Mouse (Mus musculus) Muller cell, postnatal 12 days (primary cell): Measurements from ENCODE around the gene Clic1.
A peak's percentile ranks its signal among the peaks of the same experiment; 100 is the strongest.

Experiments
- DNase-seq: peaks from one replicate; pipeline ENCODE4 v3.0.0-alpha.2; 2015; ENCODE audit errors: inconsistent ontology term

The Clic1 gene

DNA sequence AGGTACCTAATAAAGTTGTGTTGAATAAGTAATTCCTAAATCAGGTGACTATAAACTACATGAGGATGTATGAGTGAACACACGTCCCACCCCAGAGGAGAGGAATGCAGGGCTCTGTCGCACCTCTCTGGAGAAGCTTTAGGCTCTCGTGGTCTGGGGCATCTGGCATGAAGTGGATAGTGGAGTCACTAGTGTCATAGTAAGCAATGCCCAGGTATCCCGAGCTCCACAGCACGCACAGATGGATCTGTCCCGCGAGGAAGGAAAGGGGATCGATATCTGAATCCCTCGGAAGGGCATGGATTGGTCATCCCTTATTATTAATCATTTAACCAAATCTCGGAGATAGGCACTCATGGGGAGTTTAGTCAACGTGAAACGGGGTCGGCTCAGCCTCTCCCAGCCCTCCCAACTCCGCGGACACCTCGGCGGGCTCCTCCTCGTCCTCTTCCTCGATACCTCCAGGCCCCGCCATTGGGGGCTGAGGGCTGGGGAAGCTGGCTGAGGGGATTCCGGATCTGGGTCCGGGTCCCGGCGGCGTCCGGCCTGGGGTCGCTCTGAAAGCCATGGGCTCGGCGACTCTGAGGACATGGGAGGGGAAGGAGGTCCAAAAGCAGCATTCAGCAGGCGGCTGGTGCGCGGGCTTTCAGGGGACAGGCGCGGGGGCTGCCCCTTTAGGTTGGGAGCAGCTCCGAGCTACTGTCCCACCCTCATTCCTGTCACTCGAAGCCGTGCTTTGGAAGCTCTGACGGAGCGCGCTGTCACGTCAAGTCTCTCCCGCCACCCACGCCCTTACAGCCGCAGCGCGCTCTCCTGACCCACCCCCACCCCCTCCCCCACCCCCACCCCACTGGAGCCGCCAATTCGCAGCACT lies 3.7 kb upstream of the Clic1 start:
- DNase-seq: no peak

DNA sequence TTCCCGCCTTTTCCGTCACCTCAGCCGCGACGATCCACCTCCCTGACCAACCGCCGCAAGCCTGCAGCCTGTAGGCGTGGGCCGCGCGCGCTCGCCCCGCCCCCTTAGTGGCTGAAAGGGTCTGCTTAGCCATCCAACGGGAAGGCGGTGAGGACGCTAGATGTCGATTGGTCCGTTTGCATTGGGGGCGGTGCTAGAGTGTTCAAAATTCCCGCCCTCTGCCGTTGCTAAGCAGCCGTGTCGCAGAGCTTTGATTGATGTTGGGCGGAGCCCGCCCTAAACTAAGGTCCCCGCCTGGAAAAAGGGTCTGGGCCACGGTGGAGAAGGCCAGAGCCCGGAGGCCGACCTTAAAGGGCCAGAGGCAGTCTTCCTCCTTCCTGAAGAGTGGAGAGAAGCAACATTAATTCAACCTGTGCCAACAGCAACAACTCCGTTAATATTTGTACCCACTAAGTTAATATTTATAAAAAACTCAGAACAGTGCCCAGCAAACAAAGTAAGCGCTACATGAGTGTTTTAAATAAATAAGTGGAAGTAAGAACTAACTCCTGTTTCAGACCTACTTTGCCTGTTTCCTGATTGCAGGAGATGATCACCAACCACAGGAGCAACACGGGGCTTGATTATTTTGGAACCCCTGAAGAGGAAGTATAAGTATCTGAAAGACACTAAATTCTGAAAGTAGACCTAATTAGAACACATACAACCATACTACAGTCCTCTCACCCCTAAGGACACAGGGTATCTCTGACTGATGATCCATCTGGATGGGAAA lies 2.9 kb upstream of the Clic1 start, which contains the start of gene Msh5:
Msh5 (minus strand) TSS at position 65 of the 775 bp plus-strand sequence.
- peak; percentile 100 for DNase-seq

DNA sequence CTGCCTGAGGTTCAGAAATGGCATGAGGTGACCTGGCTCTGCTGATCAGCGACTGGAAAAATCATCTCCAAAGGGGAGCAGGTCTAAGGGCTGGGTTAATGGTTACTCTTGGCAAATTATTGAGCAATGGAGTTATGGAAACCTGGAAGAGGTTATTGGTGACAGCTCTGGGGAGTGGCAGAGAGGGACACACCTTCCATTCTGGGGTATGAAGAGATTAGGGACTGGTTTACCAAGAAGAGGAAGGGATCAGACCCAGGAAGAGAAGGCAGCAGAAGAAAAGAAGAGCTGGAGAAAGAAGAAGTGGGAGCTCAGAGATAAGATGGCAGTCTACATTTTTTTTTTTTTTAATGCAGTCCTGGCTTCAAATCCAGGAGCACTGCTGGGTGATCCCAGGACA lies 2.1 kb upstream of the Clic1 start:
- DNase-seq: no peak

DNA sequence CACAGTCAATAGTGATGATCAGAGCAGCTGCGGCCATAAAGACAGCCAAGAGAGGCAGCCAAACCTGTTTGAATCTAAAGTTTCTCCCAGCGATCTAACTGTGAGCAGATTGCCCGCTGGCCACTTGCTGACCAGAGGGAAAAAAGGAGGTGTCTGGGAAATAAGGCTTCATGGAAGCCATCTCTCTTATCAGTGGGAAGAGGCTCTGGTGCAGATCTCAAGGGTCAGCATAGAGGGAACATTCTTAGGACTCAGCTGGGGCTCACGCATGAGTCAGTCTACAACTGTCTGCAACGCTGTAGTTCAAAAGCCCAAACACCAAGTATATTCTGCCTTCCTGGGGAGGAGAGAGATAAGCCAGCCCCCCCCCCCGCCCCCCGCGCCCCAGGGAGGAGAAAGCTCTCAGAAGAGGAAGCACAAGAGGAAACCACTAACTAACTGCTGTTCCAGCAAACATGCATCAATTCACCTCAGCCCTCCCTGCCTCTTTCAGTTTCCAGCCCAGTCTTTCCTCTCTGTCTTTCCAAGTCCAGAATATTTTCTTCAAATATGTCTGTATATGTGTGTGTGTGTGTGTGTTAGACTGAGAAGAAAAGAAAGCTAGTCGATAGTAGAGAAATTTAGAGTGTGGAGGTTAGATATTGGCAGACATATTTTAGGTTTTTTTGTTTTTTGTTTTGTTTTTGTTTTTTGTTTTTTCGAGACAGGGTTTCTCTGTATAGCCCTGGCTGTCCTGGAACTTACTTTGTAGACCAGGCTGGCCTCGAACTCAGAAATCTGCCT lies 1.4 kb upstream of the Clic1 start:
- no peak for DNase-seq

DNA sequence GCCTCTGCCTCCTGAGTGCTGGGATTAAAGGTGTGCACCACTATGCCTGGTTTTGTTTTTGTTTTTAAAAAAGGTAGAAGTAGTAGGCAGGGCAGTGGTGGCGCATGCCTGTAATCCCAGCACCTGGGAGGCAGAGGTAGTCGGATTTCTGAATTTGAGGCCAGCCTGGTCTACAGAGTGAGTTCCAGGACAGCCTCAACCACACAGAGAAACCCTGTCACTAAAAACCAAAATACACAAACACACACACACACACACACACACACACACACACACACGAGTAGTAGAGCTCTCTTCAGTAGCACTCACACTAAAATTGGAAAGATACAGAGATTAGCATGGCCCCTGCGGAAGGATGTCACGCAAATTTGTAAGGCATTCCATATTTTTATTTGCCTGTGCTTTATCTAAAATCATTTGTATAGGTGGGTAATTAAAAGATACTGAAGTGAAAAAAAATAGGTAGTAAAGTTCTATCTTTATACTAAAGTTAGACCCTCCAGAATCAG lies 780 bp upstream of the Clic1 start:
- no peak for DNase-seq

DNA sequence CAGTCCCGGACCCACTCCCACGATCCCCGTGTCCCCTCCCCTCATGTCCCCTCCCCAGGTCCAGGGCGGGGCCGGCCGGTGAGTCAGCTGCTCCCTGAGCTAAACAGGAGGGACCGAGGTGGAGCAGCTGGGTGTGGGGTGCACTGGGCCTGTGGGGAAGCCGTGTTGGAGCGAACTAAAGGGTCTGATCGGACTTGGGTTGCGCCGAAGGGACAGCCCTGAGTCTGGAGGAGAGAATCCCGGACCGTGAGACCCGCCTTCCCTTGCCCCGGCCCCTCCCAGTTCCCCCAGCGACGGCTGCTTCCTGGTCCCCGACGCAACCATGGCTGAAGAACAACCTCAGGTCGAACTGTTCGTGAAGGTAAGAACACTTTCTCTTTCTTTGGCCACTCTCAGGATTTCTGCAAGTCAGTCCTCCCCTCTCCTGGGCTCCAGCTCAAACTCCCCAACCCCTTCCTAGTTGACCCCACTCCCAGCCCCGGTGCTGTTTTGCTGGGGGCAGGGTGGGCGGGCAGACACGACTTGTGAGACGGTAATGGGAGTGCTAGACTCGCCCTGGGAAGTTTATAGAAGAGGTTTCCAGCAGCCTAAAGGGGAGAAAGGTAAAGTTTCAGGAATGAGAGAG lies 472 bp downstream of the Clic1 start:
- peak; percentile 80 for DNase-seq

DNA sequence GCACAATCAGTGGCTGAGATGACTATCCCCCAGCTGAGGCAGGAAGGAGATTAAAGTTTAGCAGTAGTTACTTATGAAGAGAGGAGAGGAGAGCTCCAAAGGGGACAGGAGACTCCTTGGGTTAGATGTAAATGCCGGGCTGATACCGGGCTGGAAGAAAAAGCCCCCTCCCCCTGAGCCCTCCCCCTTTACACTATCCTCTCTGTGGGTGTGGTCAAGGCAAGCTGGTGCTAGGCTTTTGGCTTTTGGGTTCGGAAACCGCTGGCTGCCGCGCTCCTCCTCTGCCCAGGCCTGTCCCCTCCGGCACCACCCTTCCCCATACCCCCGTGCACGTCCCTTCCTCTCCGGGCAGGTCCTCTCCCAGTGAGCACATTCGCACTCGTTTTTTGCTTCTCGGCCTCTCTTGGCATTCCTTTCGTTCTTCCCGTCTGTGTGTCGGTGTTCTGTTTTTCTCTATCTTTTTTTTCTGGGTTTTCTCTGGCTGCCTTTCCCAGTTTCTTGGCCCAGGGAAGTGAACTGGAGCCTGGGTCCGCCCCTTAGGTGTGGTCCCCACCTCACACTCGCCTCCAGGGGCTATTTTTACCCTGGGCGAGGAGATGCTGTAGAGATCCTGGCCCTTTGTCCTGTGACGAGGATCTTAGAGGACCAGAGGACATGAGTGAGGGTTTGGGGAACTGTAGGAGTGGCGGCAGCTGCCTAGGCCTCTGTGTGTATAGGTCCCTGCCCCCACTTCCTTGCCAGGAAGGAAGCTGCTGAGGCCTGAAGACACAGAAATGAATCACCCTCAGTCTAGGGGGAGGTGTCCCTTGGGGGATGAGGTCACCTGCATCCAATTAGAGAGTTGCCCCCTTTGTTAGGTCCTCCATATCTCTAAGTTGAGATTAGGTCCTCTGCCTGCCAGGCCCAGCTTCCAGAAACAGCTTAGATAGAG lies 1.7 kb downstream of the Clic1 start:
- peak; percentile 95 for DNase-seq

DNA sequence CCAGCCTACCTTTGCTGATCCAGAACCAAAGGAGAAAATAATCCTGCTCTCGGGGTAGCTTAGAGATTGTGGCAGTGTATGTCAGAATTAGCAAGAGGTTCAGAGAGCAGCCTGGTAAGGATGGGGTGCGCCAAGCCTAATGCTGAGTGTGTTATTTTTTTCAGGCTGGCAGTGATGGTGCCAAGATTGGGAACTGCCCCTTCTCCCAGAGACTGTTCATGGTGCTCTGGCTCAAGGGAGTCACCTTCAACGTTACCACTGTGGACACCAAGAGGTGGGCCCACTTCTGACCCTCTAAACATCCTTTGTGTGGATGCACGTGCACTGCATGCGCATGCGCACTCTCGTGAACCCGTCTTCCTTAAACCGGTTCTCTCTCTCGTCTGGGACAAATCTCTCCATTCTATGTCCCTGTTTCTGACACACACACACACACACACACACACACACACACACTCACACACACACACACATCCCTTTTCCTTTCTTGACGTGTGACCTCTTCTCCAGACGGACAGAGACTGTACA lies 2.6 kb downstream of the Clic1 start:
- no peak for DNase-seq

DNA sequence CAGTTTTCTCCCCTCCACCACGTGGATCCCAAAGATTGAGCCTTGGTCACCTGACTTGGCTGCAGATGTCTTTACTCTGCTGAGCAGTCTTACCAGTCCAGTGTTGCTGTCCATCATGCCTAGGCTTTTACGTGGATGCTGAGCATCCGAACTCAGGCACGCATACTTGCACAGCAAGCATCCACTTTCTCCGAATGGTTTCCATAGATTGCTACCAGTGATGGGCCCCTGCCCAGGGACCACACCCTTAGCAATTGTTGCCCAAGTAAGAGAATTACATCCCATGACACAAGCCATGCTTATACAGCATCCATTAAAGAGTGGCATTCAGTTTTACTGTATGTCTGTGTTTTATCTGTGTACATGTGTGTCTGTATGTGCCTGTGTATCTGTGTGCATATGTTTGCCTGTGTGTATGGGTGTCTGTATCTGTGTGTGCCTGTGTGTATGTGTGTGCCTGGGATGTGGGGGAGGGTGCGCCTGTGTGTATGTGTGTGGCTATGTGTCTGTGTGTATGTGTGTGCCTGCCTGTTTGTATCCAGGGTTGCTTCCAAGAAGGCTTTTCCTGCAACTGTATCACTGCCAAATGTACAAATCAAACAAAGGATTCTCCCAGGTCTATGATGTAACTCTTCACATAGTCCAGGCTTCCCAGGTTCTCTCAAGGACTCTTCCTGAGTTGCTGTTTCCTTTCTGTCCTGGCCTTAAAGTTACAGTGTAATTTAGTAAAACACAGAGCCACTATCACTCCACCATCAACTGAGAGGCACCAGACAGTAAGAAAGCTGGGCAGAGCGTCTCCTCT lies 6.1 kb downstream of the Clic1 start:
- no peak for DNase-seq

DNA sequence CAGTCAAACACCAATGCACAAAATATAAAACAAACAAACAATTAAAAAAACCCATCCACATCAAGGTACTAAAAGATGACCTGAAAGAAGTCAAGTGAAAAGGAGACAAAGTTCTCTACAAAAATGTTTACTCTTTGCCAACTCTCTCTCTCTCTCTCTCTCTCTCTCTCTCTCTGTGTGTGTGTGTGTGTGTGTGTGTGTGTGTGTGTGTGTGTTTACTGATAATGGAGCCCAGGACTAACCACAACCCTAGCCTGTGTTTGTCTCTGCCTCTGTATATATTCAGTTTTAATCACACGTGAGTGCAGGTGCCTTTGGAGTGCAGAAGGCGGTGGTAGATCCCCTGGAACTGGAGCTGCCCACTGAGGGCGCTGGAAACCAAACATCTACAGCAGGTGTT lies 7.3 kb downstream of the Clic1 start:
- DNase-seq: no peak

DNA sequence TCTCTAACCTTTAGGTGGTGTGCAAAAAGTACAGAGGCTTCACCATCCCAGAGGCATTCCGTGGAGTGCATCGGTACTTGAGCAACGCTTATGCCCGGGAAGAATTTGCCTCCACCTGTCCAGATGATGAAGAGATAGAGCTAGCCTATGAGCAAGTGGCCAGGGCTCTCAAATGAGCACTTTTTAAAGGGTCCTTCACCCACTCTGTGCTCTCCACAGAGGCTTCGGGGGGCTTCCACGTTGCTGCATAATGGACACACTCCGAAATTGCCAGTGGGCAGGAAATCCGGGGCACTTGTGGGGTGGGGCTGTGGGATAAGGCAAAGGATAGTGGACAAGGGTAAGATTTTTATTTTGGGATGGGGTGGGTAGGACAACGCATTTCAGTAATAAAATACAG lies 8.6 kb downstream of the Clic1 start:
- DNase-seq: no peak

DNA sequence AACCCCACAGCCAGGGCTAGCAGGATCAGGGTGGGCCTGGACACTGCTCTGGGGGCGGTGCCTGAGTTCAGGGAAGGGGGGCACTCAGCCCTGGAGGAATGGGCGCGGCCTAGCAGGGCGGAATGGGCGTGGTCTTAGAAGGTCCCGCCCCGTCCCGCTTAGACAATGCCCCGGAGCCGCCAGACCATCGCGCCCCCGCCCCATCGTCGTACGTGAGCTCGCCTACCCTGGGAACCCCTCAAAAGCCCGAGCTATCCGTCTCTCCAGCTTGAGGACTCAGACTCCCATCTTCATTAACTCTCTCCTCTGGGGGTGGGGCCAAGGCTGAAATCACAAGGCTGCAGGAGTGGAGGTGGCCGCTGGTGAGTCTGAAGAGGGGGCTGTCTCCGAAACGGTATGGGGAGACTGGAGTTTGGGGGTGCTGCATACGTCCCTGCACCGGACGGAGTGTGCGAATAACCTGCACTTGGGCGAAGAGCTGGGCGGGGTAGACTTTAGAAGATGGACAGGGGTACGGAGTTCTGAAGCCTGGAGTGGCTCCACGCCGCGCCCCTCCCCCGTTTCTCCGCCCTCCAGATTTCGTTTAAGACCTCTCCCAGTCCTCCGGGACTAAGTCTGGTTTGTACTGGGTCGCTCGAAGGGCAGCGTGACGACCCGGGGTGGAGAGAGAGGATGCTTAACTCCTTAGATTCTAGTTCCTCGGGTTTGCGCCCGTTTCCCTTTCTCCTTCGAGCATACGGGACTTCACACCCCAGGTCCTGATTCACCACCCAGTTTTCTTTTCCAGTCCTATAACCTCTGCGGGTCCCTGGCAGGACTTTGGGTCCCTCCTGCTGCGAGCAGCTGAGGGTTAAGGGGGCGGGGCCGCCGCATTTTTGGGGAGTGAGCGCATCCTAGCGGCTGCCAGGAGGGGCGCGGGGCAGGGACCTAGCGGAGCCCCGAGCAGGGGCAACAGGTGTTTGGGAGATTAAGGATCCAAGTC lies 9.4 kb downstream of the Clic1 start, which contains the start of gene Ddah2:
Ddah2 (plus strand) TSS at position 125 of the 982 bp plus-strand sequence.
- peak; percentile 95 for DNase-seq

DNA sequence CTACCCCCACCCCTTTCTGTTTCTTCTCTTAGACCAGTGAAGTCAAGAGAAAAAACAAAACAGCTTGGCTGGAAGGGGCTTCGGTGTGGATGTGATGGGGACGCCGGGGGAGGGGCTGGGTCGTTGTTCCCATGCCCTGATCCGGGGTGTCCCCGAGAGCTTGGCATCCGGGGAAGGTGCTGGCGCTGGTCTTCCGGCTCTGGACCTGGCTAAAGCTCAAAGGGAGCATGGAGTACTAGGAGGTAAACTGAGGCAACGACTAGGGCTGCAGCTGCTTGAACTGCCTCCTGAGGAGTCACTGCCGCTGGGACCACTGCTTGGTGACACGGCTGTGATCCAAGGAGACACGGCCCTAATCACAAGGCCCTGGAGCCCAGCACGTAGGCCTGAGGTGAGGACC lies 10.3 kb downstream of the Clic1 start:
- no peak for DNase-seq

DNA sequence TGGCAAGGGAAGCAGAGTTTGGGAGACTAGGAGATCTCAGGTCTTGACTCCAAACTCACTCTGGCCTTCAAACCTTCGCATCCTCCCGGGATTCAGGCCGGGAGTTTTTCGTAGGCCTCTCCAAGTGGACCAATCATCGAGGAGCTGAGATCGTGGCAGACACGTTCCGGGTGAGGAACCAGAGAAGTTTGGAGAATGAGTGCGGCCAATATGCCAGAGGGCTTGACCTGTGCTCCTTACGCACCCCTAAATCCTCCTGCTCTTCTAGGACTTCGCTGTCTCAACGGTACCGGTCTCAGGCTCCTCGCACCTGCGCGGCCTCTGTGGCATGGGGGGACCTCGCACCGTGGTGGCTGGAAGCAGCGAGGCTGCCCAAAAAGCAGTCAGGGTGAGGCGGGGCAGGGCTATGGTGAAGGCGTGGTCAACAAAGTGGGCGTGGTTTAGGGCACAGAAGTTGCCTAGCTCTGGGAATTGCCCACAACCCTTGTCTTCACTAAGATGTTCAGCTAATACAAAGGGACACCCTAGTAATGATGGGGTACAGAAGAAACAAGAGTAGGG lies 11.1 kb downstream of the Clic1 start:
- DNase-seq: no peak

DNA sequence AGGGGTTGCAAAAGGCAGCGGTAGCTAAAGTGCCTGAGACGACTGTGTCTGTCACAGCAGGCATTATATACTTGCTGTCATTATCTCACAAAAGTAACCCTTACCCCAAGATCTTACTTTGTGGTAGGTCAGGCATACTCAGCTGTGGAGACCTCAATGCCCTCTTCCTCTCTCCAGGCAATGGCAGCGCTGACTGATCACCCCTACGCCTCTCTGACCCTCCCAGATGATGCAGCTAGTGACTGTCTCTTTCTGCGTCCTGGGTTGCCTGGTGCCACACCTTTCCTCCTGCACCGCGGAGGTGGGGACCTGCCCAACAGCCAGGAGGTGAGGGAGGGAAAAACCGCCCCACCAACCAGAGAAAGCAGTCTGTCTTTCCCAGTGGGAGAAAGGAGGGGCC lies 11.5 kb downstream of the Clic1 start:
- no peak for DNase-seq

DNA sequence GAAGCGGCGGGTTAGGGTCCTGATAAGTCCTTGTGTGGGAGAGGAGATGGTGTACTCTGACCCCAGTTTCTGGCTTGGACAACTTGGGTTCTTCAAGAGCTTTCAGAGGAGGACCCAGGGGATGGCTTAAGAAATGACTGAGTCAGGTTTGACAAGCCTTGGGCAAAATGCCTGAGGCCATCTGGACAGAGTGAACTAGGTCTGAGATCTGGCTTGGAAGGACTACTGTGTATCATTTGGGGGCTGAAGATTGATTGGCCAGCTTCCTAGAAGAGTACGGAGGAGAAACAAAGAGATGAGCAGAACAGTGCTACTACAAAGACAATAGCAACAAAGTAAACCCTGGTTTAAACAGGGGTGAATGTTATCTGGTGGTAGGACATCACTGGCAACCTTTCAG lies 13.7 kb downstream of the Clic1 start:
- no peak for DNase-seq

DNA sequence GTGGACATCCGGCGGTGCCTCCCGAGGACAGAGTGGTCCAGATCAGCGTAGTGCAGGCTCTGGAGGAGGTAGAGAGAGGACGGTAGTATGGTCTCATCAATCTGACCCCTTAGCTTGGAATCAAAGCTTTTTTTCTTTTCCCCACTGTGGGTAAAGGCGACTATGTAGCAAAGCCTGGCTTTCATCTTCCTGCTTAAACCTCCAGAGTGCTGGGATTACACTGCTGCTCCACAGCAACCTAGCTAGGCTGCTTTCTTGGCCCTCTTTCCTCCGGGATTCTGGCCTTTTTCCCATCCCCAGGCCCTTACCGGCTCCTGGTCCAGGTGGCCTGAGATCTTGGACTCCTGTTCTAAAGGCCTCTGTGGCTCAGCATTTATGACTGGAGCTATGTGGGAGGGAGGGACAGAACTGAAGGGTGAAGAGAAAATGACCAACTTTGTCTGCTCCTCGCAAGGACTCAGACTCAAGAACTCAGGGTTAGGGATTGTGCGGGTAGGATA lies 14.7 kb downstream of the Clic1 start:
- DNase-seq: no peak
